Mouse (Mus musculus): Measurements from ENCODE around the gene Atr. TPM values are rescaled to one million over a fixed set of nuclear protein-coding genes. Genes with fewer than 3 reads are reported as not detected.
"Not testable (repeated sequence)": the region's sequence is repeated elsewhere in the genome, so short reads cannot be mapped to it uniquely, and the experiment has no call there.

Gene Atr
- total RNA-seq, 4 experiments from 2014 or later: 3.0 to 3.7 (median 3.5) TPM

- no peak for DNase-seq (ENCODE audit: low spot score in 2 of 2)
These were observed 75.5 kb downstream of the Atr start for GRCm38 (mm10) chr9:95932855-95933254.

DNA sequence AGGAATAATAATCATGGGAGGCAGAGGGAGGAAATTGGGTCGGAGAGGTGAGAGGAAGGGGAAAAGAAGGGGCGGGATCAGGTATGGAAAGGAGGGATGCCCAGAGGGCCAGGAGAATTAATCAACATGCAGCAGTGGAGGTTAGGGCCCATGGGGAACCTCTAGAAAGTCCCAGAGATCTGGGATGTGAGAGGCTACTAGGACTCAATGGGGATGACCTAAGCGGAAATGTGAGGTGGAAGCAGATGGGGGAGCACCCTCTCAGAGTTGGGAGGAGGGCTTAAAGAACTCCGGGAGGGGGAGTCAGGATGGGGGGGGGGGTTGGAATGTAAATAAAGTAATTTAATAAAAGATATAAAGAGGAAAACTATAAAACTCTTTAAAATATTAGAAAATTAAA is 96.3 kb downstream of the Atr start:
- DNase-seq (ENCODE audit: low spot score in 2 of 2): no peak

DNA sequence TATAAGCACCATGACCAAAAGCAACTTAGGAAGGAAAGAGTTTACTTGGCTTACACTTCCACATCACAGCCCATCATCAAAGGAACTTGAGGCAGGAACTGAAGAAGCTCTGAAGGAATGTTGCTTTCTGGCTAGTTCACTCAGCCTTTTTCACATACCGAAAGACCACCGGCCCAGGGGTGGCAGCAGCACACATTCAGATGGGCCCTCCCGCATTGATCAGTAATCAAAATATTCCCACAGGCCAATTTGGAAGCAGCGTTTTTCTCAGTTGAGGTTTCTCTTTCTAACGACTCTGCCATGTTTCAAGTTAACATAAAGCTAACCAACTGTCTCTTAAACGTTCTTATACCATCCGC is 96.8 kb downstream of the Atr start:
- no peak for DNase-seq (ENCODE audit: low spot score in 2 of 2)

GRCm38 (mm10) chr9:95954585-95955461 is 97.4 kb downstream of the Atr start, which contains the start of gene Xrn1:
Gene Xrn1, plus strand, starts transcription at chr9:95954760.
- DNase-seq (ENCODE audit: low spot score in 2 of 2): peak; percentile 89

DNA sequence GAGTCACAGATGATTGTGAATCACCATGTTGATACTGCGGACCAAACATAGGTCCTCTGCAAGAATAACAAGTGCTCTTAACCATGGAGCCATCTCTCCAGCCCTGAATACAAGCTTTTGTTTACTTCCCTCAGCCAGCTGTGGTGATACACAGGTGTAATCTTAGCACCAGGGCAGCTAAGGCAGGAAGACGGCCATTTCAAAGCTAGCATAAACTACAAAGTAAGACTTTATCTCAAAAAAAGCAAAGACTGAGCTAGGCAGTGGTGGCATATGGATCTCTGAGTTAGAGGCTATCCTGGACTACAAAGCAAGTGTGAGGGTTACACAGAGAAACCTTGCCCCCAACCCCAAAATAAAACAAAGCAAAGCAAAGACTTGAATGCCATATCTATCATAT is 100.2 kb downstream of the Atr start:
- no peak for DNase-seq (ENCODE audit: low spot score in 2 of 2)

DNA sequence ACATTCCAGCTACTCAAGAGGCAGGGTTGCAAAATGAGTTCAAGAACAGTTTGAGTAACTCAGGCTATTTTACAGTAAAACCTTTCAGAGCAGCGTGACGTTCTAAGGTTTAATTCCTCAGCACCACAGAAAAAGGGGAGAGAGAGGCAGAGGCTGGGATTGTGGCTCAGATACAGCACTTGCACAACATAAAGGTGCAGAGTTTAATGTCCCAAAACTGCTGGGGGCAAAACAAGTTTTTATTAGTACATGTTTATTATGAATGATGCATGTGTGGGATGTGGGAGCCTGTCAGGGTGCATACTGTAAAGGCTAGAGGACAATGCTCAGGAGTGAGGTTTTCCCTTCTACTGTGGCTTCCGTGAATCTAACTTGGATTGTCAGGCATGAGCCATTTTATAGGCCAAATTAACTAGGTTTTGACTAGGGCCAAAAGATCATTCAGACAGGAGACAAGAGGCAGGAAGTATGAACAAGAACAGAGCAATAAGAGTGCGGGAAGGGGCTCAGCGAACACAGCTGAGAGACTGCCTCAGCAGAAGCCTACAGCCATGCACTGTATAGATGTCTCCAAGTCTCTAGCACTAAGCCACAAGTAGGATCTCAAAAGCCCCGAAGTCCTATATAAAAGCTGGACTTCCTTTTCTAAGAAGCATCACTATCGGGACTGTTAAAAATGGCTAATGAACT is 100.8 kb downstream of the Atr start:
- DNase-seq (ENCODE audit: low spot score in 2 of 2): no peak

- not testable (repeated sequence) for DNase-seq (ENCODE audit: low spot score in 2 of 2)
These were observed 101.3 kb downstream of the Atr start for GRCm38 (mm10) chr9:95958731-95959105.

DNA sequence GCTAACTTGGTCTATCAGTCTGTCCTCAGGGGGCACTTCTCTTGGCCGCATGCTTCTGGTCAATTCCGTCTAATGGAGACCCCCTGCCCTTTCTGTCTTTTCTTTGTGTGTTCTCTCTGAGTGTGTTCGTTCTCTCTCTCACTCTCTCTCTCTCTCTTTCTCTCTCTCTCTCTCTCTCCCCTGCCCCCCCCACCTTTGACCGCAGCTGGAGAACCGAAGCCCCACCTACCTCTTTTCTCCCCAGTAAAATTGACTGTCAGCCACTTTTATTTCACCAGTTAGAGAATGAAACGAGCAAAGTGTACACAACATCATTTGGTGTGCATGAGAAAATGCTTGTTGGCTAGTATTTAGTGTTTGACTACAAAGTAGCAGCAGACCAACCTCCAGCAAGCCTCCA is 101.8 kb downstream of the Atr start:
- DNase-seq (ENCODE audit: low spot score in 2 of 2): no peak

DNA sequence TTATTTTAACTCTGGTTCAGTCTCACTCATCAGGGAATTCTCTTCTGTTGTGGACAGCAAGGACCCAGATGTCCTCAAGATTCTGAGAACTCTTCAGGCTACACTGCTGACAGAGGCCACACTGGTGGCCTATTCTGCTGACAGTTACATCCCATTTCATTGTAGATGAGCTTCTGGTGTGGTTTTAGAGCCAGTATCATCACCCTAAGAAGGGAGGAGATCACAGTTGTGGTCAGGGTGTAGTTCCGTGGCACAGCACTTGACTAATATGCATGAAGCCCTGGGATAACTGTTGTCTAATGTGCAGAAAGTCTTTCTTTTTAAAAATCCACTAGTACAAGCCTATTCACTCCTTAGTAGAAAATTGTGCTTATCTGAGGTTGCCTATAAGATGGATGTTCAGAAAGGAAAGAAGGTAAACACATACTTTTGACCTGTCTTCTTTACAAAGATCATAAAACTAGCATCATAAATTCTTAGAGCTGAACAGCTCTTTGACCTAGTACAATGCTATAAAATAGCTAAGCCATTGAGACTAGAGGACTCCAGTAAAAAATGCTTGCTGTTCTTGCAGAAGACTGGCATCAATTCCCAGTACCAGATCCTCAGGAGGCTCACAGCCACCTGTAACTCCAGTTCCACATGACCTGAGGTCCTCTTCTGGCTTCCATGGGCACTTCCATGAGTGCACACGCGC is 102.5 kb downstream of the Atr start:
- no peak for DNase-seq (ENCODE audit: low spot score in 2 of 2)

- DNase-seq (ENCODE audit: low spot score in 2 of 2): no peak
These were observed 103.7 kb downstream of the Atr start for GRCm38 (mm10) chr9:95961058-95961457.

DNA sequence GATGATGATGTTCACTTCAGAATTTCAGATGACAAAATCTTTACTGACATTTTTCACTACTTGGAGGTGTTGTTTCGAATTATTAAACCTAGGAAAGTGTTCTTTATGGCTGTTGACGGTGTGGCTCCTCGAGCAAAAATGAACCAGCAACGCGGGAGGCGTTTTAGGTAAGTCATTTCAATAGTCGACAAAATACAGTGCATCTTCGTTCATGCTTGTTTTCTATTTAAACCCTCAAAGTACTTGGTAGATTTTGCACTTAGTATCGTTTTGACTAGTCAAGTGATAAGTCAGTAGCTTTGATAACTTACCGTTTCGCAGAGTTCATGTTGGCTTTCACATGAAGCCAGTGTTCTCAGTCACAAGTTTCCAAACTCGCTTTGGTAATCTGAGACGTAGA is 106.6 kb downstream of the Atr start:
- DNase-seq (ENCODE audit: low spot score in 2 of 2): no peak

DNA sequence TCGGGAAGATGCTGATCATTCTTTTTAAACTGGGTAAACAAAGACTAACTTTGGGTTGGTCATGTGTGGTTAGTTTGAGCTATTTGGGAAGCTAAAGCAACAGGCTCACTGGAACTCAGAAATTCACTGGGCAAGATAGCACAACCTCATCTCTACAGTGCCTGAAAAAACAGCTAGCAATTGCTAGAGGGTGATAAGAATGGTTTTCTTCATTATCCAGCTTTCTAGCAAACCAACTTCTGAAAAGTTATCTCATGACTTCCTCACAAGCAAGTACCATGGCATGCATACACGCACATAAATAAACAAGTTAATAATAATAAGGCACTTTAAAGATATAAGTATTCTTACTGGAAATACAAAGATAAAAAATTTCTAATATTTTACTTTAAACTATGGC is 120.9 kb downstream of the Atr start:
- DNase-seq (ENCODE audit: low spot score in 2 of 2): no peak

- no peak for DNase-seq (ENCODE audit: low spot score in 2 of 2)
These were observed 122.5 kb downstream of the Atr start for GRCm38 (mm10) chr9:95979896-95980295.

DNA sequence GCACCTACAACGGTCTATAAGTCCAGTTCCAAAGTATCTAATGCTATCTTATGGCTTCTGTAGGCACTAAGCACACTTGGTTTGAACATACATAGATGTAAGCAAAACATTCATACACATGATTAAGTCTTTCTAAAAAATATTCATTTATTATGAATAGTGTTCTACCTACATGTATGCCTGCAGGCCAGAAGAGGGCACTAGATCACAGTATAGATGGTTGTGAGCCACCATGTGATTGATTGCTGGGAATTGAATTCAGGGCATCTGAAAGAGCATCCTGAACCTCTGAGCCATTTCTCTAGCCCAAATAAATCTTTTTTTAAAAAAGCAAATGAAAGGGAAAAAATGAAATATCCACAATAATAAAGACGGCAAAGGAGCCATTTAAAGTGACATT is 134.9 kb downstream of the Atr start:
- no peak for DNase-seq (ENCODE audit: low spot score in 2 of 2)

Other genes starting within 250 kb of the Atr start
- gene Pcolce2, start 220.0 kb upstream of the Atr start, total RNA-seq (2022): 1 to 10 TPM; 2.9 to 6.4 (median 5.8) TPM
- 1 to 10 TPM in 2 of 4 experiments, under 1 TPM in 2; 0.72 to 1.2 (median 1.0) TPM for gene Trpc1, start 107.2 kb upstream of the Atr start, total RNA-seq (2022)
- not detected for gene Pls1, start 12.3 kb upstream of the Atr start, total RNA-seq (2022)
- 10 to 100 TPM in 3 of 4 experiments, 1 to 10 TPM in 1; 8.4 to 13.6 (median 11.3) TPM for gene Xrn1, start 97.2 kb downstream of the Atr start, total RNA-seq (2022)